Mouse (Mus musculus): ENCODE data around the gene Raet1e. TPM values are rescaled to one million over a fixed set of nuclear protein-coding genes. Genes with fewer than 3 reads are reported as not detected.
"Not testable (repeated sequence)": the region's sequence is repeated elsewhere in the genome, so short reads cannot be mapped to it uniquely, and the experiment has no call there.

The Raet1e gene
- polyA plus RNA-seq, 1 experiment from 2014 or later, result 0.56 TPM

- DNase-seq (ENCODE audit: low spot score), result not testable (repeated sequence)
These were observed 5.6 kb downstream of the Raet1e start for GRCm38 (mm10) chr10:22163705-22164583.

- not testable (repeated sequence) for DNase-seq (ENCODE audit: low spot score)
These were observed 7.1 kb downstream of the Raet1e start for GRCm38 (mm10) chr10:22165328-22166003.

- not testable (repeated sequence) for DNase-seq (ENCODE audit: low spot score)
These were observed 7.7 kb downstream of the Raet1e start for GRCm38 (mm10) chr10:22166025-22166424.

GRCm38 (mm10) chr10:22167061-22167460, 8.7 kb downstream of the Raet1e start:
- DNase-seq (ENCODE audit: low spot score), result not testable (repeated sequence)

- DNase-seq (ENCODE audit: low spot score), result not testable (repeated sequence)
These were observed 10.7 kb downstream of the Raet1e start for GRCm38 (mm10) chr10:22169116-22169515.

GRCm38 (mm10) chr10:22172431-22173334, 14.3 kb downstream of the Raet1e start:
- not testable (repeated sequence) for DNase-seq (ENCODE audit: low spot score)

GRCm38 (mm10) chr10:22173335-22174189, 15.2 kb downstream of the Raet1e start:
- not testable (repeated sequence) for DNase-seq (ENCODE audit: low spot score)

- not testable (repeated sequence) for DNase-seq (ENCODE audit: low spot score)
These were observed 15.8 kb downstream of the Raet1e start for GRCm38 (mm10) chr10:22174190-22174487.

GRCm38 (mm10) chr10:22176515-22176914, 18.1 kb downstream of the Raet1e start:
- DNase-seq (ENCODE audit: low spot score), result not testable (repeated sequence)

GRCm38 (mm10) chr10:22191035-22191434, 32.7 kb downstream of the Raet1e start:
- not testable (repeated sequence) for DNase-seq (ENCODE audit: low spot score)

GRCm38 (mm10) chr10:22201352-22201751, 43.0 kb downstream of the Raet1e start:
- not testable (repeated sequence) for DNase-seq (ENCODE audit: low spot score)

GRCm38 (mm10) chr10:22202784-22203583, 44.6 kb downstream of the Raet1e start:
- DNase-seq (ENCODE audit: low spot score), result not testable (repeated sequence)

- not testable (repeated sequence) for DNase-seq (ENCODE audit: low spot score)
These were observed 48.1 kb downstream of the Raet1e start for GRCm38 (mm10) chr10:22206443-22206842.

GRCm38 (mm10) chr10:22212012-22212696, 53.8 kb downstream of the Raet1e start:
- DNase-seq (ENCODE audit: low spot score), result peak; percentile 15

GRCm38 (mm10) chr10:22223474-22224349, 65.3 kb downstream of the Raet1e start:
- not testable (repeated sequence) for DNase-seq (ENCODE audit: low spot score)

GRCm38 (mm10) chr10:22265060-22265459, 106.7 kb downstream of the Raet1e start:
- DNase-seq (ENCODE audit: low spot score), result no peak

GRCm38 (mm10) chr10:22270879-22271786, 112.8 kb downstream of the Raet1e start:
- DNase-seq (ENCODE audit: low spot score), result not testable (repeated sequence)

All from thymus, postnatal 0 days (tissue).